Mouse (Mus musculus) liver, embryonic 13.5 days (tissue): ENCODE measurements around the gene Calr3. TPM values are rescaled to one million over a fixed set of nuclear protein-coding genes. Genes with fewer than 3 reads are reported as not detected.

Experiments
- ATAC-seq: fragments of 200-750 bp; cut with Nextera tagmentation; 2 replicates; pipeline ENCODE4 v1.8.0; 2017; ENCODE audit warnings: low read depth, mild to moderate bottlenecking, moderate number of reproducible peaks, moderate library complexity
- DNase-seq: peaks from one replicate; pipeline ENCODE4 v3.0.0; 2022
- H3K27ac ChIP-seq: fragments of 300-500 bp; sonication (generic); 2 replicates; pipeline ENCODE4 v1.5.1; 2015; ENCODE audit warnings: moderate library complexity, mild to moderate bottlenecking, inconsistent platforms
- H3K27me3 ChIP-seq: fragments of 300-500 bp; sonication (generic); 2 replicates; pipeline ENCODE4 v1.6.1; 2015; ENCODE audit warnings: mild to moderate bottlenecking, inconsistent platforms
- H3K36me3 ChIP-seq: fragments of 300-500 bp; sonication (generic); 2 replicates; pipeline ENCODE4 v1.6.1; 2015; ENCODE audit warnings: mild to moderate bottlenecking, inconsistent platforms
- H3K4me1 ChIP-seq: fragments of 300-500 bp; sonication (generic); replicated peaks from 2 replicates; pipeline ENCODE4 v1.6.1; 2015; ENCODE audit warnings: inconsistent platforms
- H3K4me2 ChIP-seq: fragments of 300-500 bp; sonication (generic); 2 replicates; pipeline ENCODE4 v1.6.1; 2015; ENCODE audit warnings: inconsistent platforms, mild to moderate bottlenecking, moderate library complexity
- H3K4me3 ChIP-seq: fragments of 300-500 bp; sonication (generic); replicated peaks from 2 replicates; pipeline ENCODE4 v1.5.1; 2015; ENCODE audit warnings: mild to moderate bottlenecking, inconsistent platforms
- H3K9ac ChIP-seq: fragments of 300-500 bp; sonication (generic); 2 replicates; pipeline ENCODE4 v1.6.1; 2015; ENCODE audit warnings: mild to moderate bottlenecking, inconsistent platforms
- H3K9me3 ChIP-seq: fragments of 300-500 bp; sonication (generic); replicated peaks from 2 replicates; pipeline ENCODE4 v1.6.1; 2016; ENCODE audit warnings: inconsistent platforms
- WGBS: fragments of 180-500 bp; shearing (Covaris S2); methylation state at CpG from one replicate; pipeline ENCODE4 v1.1.7; 2015; ENCODE audit not compliant: insufficient replicate concordance; 5-methylcytosine and 5-hydroxymethylcytosine counted together
- microRNA-seq: library from miRNA; unstranded; fragments of <30 nt; microRNA quantifications from one replicate; pipeline ENCODE4, GENCODE M21; 2016
- polyA plus RNA-seq: library from polyadenylated mRNA; unstranded; fragments of >200 nt; fragmentation: Nextera tagmentation; extraction: Ambion mirVana; gene quantifications from 2 replicates; pipeline ENCODE4 v1.2.1, GENCODE M21; 2015

Gene Calr3
- polyA plus RNA-seq, 1 experiment from 2014 or later, result 0.93 TPM

GRCm38 (mm10) chr8:72385737-72386136, 57.9 kb downstream of the Calr3 start:
- Histone ChIP-seq H3K4me1 (no peaks in the 10 kb centered on the region), H3K36me3 (peaks cover 97% of the 10 kb centered on the region), H3K27ac (no peak overlapping the region), H3K4me2 (no peak overlapping the region), H3K4me3 (no peak overlapping the region), H3K9ac (no peak overlapping the region), H3K27me3 (no peaks in the 10 kb centered on the region), H3K9me3 (no peaks in the 10 kb centered on the region)
- 78% methylated on average over 2 of the region's 2 CpGs for WGBS
- ATAC-seq (no peak), DNase-seq (no peak)

DNA sequence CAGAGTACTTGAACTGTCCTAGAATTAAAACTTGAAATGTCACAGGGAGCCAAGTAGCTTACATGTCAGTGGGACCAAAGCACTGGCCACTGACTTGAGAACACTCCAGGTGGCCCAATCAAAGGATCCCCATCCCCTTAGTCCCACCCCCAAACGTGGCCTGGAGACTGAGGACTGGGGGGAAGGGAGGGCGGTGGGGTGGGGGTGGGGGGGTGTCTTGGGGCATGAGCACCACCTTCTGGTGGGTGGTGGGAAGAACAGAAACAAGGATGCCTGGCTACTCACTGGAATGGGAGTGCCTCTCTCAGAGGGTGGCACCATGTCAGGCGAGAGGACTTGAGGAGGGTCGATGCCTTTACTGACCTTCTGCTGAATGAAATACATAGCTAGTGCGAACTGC, 61.3 kb downstream of the Calr3 start:
- Histone ChIP-seq H3K4me1 (no peaks in the 10 kb centered on the region), H3K27ac (no peak overlapping the region), H3K9ac (no peak overlapping the region), H3K4me3 (no peak overlapping the region), H3K27me3 (no peaks in the 10 kb centered on the region), H3K4me2 (no peak overlapping the region), H3K9me3 (no peaks in the 10 kb centered on the region), H3K36me3 (peaks cover 98% of the 10 kb centered on the region)
- ATAC-seq (no peak), DNase-seq (no peak)
- WGBS, result 65% methylated on average over 5 of the region's 5 CpGs

GRCm38 (mm10) chr8:72380656-72381055, 63.0 kb downstream of the Calr3 start:
- WGBS, result 88% methylated on average over 8 of the region's 8 CpGs
- DNase-seq, result no peak
- no peak overlapping the region for H3K9ac ChIP-seq
- no peak for ATAC-seq
- H3K4me1 ChIP-seq, result 0 out of 2 replicates have a peak, but pooled peaks cover 7% of the 10 kb centered on the region
- no peak overlapping the region for H3K4me3 ChIP-seq
- no peak overlapping the region for H3K4me2 ChIP-seq
- no peaks in the 10 kb centered on the region for H3K27me3 ChIP-seq
- no peaks in the 10 kb centered on the region for H3K9me3 ChIP-seq
- peaks cover 98% of the 10 kb centered on the region for H3K36me3 ChIP-seq
- H3K27ac ChIP-seq, result no peak overlapping the region

DNA sequence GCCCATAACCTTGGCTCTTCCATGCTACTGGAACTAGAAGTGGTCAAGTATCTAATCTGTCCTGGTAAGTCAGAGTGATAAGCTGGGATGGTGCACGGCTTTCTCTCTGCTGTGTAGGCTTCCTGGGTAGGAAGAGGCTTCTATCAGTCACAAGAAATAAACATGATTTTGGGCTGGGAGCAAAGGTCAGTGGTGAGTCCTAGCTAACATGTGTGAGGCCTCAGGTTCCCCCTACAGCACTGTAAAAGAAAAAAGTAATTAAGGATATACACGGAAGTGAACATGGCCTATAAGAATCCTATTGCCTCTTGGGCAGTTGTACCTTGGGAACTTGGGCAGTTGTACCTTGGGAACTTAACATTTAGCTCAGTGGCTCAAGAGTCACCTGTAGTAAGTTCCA, 66.8 kb downstream of the Calr3 start:
- Histone ChIP-seq H3K9me3 (no peaks in the 10 kb centered on the region), H3K9ac (no peak overlapping the region), H3K4me3 (no peak overlapping the region), H3K27me3 (no peaks in the 10 kb centered on the region), H3K4me2 (no peak overlapping the region), H3K4me1 (0 out of 2 replicates have a peak, but pooled peaks cover 7% of the 10 kb centered on the region), H3K27ac (no peak overlapping the region), H3K36me3 (peaks cover 91% of the 10 kb centered on the region)
- 68% methylated on average over 2 of the region's 2 CpGs for WGBS
- ATAC-seq, result no peak
- no peak for DNase-seq

- 72% methylated on average over 5 of the region's 5 CpGs for WGBS
- Histone ChIP-seq H3K4me3 (no peak overlapping the region), H3K4me2 (no peak overlapping the region), H3K9me3 (no peaks in the 10 kb centered on the region), H3K4me1 (0 out of 2 replicates have a peak, but pooled peaks cover 7% of the 10 kb centered on the region), H3K9ac (no peak overlapping the region), H3K27ac (no peak overlapping the region), H3K36me3 (peaks cover 91% of the 10 kb centered on the region), H3K27me3 (no peaks in the 10 kb centered on the region)
- ATAC-seq, result no peak
- no peak for DNase-seq
Observed at GRCm38 (mm10) chr8:72376309-72376708, 67.4 kb downstream of the Calr3 start.

DNA sequence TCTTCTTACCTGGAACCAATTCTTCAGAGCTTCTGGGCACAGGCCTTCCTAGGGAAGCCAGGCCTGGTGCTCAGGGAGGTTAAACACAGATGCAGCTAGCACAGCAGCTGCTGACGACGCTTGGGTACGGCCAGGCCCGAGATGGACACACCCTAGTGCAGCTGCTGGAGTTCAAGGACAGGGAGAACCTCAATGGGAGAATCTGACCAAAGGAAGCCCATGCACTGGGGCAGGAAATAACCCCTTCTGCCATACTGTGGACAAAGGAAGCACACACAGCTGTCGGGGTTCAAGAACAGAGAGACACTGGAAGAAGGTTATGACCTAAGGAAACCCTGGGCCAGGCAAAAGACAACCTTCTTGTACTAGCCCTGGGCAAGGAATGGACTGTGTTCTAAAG, 68.5 kb downstream of the Calr3 start:
- H3K4me3 ChIP-seq, result no peak overlapping the region
- no peaks in the 10 kb centered on the region for H3K9me3 ChIP-seq
- DNase-seq (no peak), ATAC-seq (no peak)
- H3K4me2 ChIP-seq, result no peak overlapping the region
- WGBS, result 71% methylated on average over 5 of the region's 5 CpGs
- no peaks in the 10 kb centered on the region for H3K27me3 ChIP-seq
- no peak overlapping the region for H3K27ac ChIP-seq
- H3K9ac ChIP-seq, result no peak overlapping the region
- 0 out of 2 replicates have a peak, but pooled peaks cover 7% of the 10 kb centered on the region for H3K4me1 ChIP-seq
- H3K36me3 ChIP-seq, result peaks cover 90% of the 10 kb centered on the region

Small RNA genes lying within 50 kb of the gene (microRNA-seq; reads per million reads assigned to microRNA genes)
- 2.3 reads per million for gene Mir7068

Other genes with a start within 250 kb of the Calr3 start
- gene Cib3, start 231.0 kb downstream of the Calr3 start, polyA plus RNA-seq, result not detected in 2 replicates
- gene Gm11034, start 230.2 kb downstream of the Calr3 start, polyA plus RNA-seq, result not detected in 2 replicates
- gene Fam32a, start 224.1 kb downstream of the Calr3 start, polyA plus RNA-seq, result 38.8 and 43.4 TPM in 2 replicates
- gene Ap1m1, start 203.9 kb downstream of the Calr3 start, polyA plus RNA-seq, result 64.1 and 67.7 TPM in 2 replicates
- 8.9 and 11.2 TPM in 2 replicates for gene Gm10282, start 138.6 kb downstream of the Calr3 start, polyA plus RNA-seq
- gene Klf2, start 124.8 kb downstream of the Calr3 start, polyA plus RNA-seq, result 2.1 and 2.9 TPM in 2 replicates
- gene Eps15l1, start 22.4 kb downstream of the Calr3 start, polyA plus RNA-seq, result 17.5 and 21.1 TPM in 2 replicates
- gene 1700030K09Rik, start within 50 bp of the Calr3 start, polyA plus RNA-seq, result 4.2 and 5.0 TPM in 2 replicates
- 21.4 and 31.4 TPM in 2 replicates for gene Cherp, start 31.4 kb upstream of the Calr3 start, polyA plus RNA-seq
- gene Slc35e1, start 48.7 kb upstream of the Calr3 start, polyA plus RNA-seq, result 6.1 and 6.4 TPM in 2 replicates
- 7.9 and 8.0 TPM in 2 replicates for gene Med26, start 104.4 kb upstream of the Calr3 start, polyA plus RNA-seq
- 51.6 and 55.3 TPM in 2 replicates for gene Smim7, start 127.2 kb upstream of the Calr3 start, polyA plus RNA-seq
- 1.7 and 2.1 TPM in 2 replicates for gene Tmem38a, start 128.2 kb upstream of the Calr3 start, polyA plus RNA-seq
- not detected in 2 replicates for gene Nwd1, start 202.8 kb upstream of the Calr3 start, polyA plus RNA-seq